Mouse (Mus musculus): ENCODE results near the gene Apol7e.
"Not testable (repeated sequence)": the region's sequence is repeated elsewhere in the genome, so short reads cannot be mapped to it uniquely, and the experiment has no call there.

DNA sequence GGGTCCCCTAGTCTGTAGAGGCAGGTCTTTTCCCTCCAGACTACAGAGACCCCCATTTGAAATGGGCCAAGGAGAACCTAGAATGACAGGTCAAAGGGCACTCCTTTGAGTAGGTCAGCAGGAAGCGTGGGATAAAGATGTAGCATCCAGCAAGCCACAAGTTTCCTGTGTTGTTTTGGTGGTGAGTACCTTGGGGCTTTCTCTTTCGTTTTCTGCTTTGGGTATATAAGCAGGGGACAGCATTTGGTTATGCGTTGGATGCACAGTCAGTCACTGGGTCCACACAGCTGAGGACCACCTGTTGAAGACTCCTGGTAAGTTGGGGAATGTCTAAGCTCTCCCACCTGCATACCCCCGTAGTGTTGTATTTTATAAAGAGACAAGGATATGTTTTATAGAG, at the start of gene Apol7e:
- not testable (repeated sequence) for TF ChIP-seq MYOG (IDR thresholded peaks at IDR 0.05; ENCODE audit: control insufficient read depth in 1 of 3, insufficient read depth in 1 of 3, insufficient read length in 2 of 3, low read depth in 2 of 3); POLR2A (IDR thresholded peaks at IDR 0.05; ENCODE audit: insufficient read length, low read depth); POLR2AphosphoS2 (IDR thresholded peaks at IDR 0.05; ENCODE audit: insufficient read length, low read depth); MAX (IDR thresholded peaks at IDR 0.05; ENCODE audit: low read depth); E2F4 (IDR thresholded peaks at IDR 0.05; ENCODE audit: insufficient read depth); USF1 (IDR thresholded peaks at IDR 0.05; ENCODE audit: low read depth); TCF12 (IDR thresholded peaks at IDR 0.05; ENCODE audit: insufficient read depth, poor library complexity, severe bottlenecking); CEBPB (IDR thresholded peaks at IDR 0.05; ENCODE audit: insufficient read depth, poor library complexity, severe bottlenecking)

Measured in myocyte (in vitro differentiated cells).